Mouse (Mus musculus) liver, postnatal 0 days (tissue): ENCODE results near the gene Zup1.

Experiments used
- CTCF ChIP-seq: sonication (generic); IDR thresholded peaks from 2 replicates; pipeline ENCODE4 v1.5.1; 2016; ENCODE audit warnings: antibody characterized with exemption, low read depth
- EP300 ChIP-seq: IDR thresholded peaks from 2 replicates; pipeline ENCODE4 v1.6.1; 2016; ENCODE audit warnings: antibody characterized with exemption, low read depth, mild to moderate bottlenecking

DNA sequence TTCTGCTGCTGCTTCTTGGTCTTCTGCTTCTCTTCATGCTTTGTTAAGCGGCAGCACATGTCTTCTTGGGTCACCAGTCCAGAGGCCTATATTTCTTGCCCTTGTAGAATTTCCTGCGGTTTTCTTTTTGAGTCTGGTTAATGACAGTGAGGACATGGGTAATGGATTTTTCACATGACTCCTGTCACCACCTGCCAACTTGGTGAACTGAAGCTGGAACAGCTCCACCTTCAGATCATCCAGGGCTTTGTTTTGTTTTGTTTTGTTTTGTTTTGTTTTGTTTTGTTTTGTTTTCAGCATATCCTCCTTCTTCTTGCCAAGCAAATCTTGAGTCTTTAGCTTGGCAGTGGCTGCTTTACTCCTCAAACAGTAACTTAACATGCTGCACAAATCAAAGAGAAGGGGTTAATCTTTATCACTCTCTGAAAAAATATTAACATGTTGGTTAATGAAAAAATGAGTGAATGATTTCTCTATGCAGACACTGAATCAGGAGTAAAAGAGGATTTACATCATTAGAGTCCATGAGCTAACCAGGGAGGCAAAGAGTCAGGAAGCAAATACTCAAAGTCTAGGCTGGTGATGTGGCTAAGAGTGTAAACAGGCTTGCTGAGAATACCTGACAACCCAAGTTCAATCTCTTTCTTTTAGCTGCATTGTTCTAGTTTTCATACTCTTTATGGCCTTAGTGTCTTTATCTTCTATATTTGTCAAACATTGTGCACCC, 78.2 kb downstream of the Zup1 start:
- no peak for TF ChIP-seq CTCF
- no peak for TF ChIP-seq EP300
